Mouse (Mus musculus) spleen, embryonic (tissue): ENCODE results near the gene Edc4.

ENCODE experiments used
- CTCF ChIA-PET: fragments of 350-600 bp; sonication (Branson Sonifier 250); formaldehyde crosslinking; loops from one replicate; lab custom pipeline; 2022; lab: Charles Lee

Gene Edc4

GRCm38 (mm10) chr8:105937496-105938305, 57.0 kb downstream of the Edc4 start:
- CTCF ChIA-PET, result interaction anchor here (0.6 kb wide), 1 partner anchor 751 kb away, joined by 3 read pairs; no protein-coding TSS in a partner anchor

- CTCF ChIA-PET, result interaction anchor here (0.6 to 0.9 kb wide), 4 partner anchors 29 to 121 kb away, joined by 3 to 21 read pairs (median 5); partner anchors contain the start of gene Nfatc3
Observed at GRCm38 (mm10) chr8:105938306-105938669, 57.6 kb downstream of the Edc4 start, which contains the start of gene Psmb10. Gene Psmb10, minus strand, starts transcription at chr8:105938444.

- CTCF ChIA-PET, result no interaction called here
Observed at GRCm38 (mm10) chr8:105942026-105942425, 61.3 kb downstream of the Edc4 start.

- CTCF ChIA-PET, result no interaction called here
Observed at GRCm38 (mm10) chr8:105942542-105942941, 61.9 kb downstream of the Edc4 start.

GRCm38 (mm10) chr8:105943321-105943739, 62.6 kb downstream of the Edc4 start, which contains the start of gene Lcat:
Gene Lcat, minus strand, starts transcription at chr8:105943382.
- CTCF ChIA-PET, result no interaction called here
